Mouse (Mus musculus): ENCODE data around the gene Muc3a. TPM values are rescaled to one million over a fixed set of nuclear protein-coding genes. Genes with fewer than 3 reads are reported as not detected.
A peak's percentile ranks its signal among the peaks of the same experiment; 100 is the strongest.

The Muc3a gene
- 28.3 and 33.2 TPM in 2 replicates for polyA plus RNA-seq (2012; rRNA removed)

- DNase-seq (ENCODE audit: extremely low spot score in 1 of 2, low spot score in 1 of 2), result no peak
Observed at GRCm38 (mm10) chr5:137212289-137212688, at the start of gene Muc3a. TSS of gene Muc3a (minus strand) at chr5:137212389.

- DNase-seq (ENCODE audit: extremely low spot score in 1 of 2, low spot score in 1 of 2), result no peak
Observed at GRCm38 (mm10) chr5:137211114-137211829, 917 bp downstream of the Muc3a start.

DNA sequence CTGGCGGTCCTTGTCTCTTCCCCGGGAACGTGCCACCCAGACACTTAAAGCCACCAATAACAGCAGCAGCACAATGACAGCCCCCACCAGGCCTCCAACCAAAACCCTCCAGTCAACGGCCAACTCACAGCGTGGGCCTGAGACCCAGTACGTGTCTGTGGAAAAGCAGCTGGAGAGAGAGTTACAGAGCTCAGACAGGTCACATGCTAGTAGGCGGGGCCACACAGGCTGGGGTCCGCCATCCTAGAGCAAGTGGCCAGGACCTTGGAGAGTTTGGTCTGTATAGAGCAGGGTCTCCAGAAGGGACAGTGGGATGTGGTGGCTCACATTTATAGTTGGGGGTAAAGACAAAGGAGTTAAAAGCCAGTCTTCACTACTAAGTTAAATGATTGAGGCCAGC is 1.5 kb downstream of the Muc3a start:
- no peak for DNase-seq (ENCODE audit: extremely low spot score in 1 of 2, low spot score in 1 of 2)

GRCm38 (mm10) chr5:137205301-137205700 is 6.9 kb downstream of the Muc3a start:
- no peak for DNase-seq (ENCODE audit: extremely low spot score in 1 of 2, low spot score in 1 of 2)

DNA sequence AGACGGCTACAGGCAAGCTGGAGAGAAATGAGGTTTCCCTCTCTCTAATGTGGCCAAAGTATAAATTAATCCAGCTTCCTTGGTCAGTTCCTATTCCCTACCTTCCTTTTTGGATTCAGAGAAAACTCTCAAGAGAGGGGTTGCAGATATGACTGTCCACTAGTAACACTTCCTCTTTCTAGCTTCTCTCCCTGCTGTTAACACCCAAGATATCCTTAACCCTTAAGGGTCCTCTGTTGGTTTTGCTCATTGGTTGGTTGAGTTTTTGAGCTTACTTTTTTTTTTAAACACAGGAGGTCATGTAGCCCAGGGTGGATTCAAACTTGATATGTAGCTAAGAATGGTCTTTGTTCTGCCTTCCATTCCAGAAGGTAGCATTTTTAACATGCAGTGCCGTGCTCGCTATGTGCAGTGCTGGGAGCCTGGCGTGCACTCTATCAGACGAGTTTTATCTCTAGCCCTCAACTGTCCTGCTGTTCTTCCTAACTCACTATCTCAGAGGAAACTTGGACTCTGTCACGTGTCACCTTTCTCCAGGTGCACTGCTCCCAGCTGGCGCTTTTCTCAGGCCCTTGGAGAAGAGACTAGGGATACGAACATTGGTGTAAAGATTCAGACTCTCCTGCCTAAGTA is 17.6 kb downstream of the Muc3a start:
- no peak for DNase-seq (ENCODE audit: extremely low spot score in 1 of 2, low spot score in 1 of 2)

GRCm38 (mm10) chr5:137193279-137193952 is 18.8 kb downstream of the Muc3a start:
- no peak for DNase-seq (ENCODE audit: extremely low spot score in 1 of 2, low spot score in 1 of 2)

DNA sequence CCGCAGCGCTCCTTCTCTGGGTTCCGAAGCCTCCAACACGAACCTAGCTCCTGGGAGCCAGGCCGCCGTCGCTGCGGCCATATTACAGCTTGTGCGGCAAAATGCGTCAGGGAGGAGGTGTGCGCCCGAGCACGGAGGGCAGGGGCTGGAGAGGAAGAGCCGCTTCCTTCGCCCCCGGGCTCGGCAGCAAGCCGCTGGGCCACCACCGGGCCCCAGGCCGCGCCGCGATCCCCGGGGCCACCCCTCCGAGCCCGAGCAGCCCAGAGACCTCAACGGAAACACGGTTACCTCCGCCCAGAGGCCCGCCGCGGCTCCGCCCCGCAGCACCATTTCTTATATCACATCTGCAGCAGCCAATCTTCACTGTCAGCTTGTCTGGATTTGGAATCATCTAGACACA is 22.9 kb downstream of the Muc3a start:
- DNase-seq (ENCODE audit: extremely low spot score in 1 of 2, low spot score in 1 of 2), result peak in 1 of 2 experiments; percentile 15

- peak in 1 of 2 experiments; percentile 28 for DNase-seq (ENCODE audit: extremely low spot score in 1 of 2, low spot score in 1 of 2)
Observed at GRCm38 (mm10) chr5:137185362-137185761, 26.8 kb downstream of the Muc3a start.

DNA sequence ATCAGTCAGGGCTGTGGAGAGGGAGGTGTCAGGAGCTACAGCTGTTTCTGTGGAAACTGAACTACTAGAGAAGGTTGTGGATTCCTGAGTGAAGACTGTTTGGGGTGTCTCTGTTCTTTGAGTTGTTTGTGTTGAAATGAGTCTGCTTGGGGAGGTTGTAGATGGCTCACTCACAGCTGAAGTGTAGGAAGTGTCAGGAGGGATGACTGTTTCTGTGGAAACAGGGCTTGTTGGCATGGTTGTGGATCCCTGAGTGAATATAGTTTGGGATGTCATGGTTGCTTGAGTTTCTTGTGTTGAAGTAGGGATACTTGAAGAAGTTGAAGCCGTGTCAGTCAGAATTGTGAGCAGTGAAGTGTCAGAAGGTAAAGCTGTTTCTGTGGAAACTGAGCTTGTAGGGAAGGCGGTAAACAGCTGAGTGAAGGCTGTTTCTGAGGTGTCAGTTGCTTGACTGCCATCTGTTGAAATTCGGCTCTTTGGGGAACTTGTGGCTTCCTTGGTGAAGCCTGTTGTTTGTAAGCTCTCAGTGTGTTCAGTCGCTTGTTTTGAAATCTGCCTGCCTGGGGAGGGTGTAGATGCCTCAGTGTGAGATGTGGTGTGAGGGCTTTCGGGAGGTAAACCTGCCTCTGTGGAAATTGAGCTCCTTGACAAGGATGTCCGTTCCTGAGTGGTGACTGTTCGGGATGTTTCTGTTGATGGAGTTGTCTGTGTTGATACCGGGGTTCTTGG is 32.4 kb downstream of the Muc3a start:
- DNase-seq (ENCODE audit: extremely low spot score in 1 of 2, low spot score in 1 of 2), result peak; percentile 16 to 57

GRCm38 (mm10) chr5:137173967-137174366 is 38.2 kb downstream of the Muc3a start:
- no peak for DNase-seq (ENCODE audit: extremely low spot score in 1 of 2, low spot score in 1 of 2)

DNA sequence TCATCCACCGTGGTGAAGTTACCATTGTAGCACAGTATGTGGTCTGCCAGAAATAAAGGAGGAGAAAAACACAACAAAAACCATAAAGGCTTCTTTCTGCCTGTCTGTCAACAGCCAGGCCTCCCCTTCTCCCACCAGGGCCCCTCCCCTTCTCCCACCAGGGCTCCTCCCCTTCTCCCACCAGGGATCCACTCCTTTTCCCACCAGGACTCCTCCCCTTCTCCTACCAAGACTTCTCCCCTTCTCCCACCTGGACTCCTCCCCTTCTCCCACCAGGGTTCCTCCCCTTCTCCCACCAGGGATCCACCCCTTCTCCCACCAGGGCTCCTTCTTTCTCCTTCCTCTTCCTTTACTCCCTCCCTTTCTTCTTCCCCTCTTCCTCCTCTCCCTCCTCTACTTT is 39.6 kb downstream of the Muc3a start:
- DNase-seq (ENCODE audit: extremely low spot score in 1 of 2, low spot score in 1 of 2), result no peak

- no peak for DNase-seq (ENCODE audit: extremely low spot score in 1 of 2, low spot score in 1 of 2)
Observed at GRCm38 (mm10) chr5:137171478-137171877, 40.7 kb downstream of the Muc3a start.

DNA sequence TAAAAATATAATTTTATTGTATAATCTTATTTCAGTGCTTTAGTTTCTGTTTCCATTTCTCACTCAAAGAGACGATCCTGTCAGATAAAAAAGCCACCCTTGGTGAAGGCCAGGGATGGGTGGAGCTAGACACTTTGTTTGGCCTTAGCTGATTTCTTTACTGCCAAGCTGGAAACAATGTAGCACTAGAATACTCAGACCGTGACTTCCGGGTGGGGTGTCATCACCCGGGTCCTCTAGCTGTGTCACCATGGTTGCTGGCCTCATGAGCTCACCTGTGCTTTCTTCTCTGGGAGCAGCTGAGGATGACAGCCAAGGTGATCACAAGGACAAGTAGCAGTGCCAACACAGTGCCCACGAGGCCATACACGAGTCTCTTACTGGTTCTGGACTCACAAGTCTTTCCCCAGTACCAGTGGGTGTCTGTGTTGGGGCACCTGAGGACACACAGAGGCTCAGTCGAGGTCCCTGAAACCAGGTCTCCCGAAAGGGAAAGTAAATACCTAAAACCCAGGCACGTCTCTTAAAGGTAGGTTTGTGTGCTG is 41.3 kb downstream of the Muc3a start:
- no peak for DNase-seq (ENCODE audit: extremely low spot score in 1 of 2, low spot score in 1 of 2)

- no peak for DNase-seq (ENCODE audit: extremely low spot score in 1 of 2, low spot score in 1 of 2)
Observed at GRCm38 (mm10) chr5:137167539-137167938, 44.6 kb downstream of the Muc3a start.

DNA sequence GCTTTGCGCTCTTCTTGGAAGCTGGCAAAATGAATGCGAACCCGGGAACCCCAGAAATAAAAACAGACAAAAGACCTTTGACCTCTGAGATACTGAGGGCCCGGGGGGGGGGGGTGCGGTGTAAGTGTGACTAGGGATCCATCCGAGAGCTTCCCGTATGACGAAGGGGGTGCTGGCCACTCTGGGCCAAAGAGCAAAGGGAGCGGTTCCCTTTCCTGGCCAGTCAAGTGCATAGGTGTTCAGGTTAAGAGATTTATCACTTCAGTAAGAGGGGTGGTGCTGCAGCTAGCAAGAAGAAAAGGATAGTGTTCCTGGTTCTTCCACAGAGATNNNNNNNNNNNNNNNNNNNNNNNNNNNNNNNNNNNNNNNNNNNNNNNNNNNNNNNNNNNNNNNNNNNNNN is 46.2 kb downstream of the Muc3a start:
- DNase-seq (ENCODE audit: extremely low spot score in 1 of 2, low spot score in 1 of 2), result no peak

GRCm38 (mm10) chr5:137161853-137162252 is 50.3 kb downstream of the Muc3a start:
- DNase-seq (ENCODE audit: extremely low spot score in 1 of 2, low spot score in 1 of 2), result no peak

DNA sequence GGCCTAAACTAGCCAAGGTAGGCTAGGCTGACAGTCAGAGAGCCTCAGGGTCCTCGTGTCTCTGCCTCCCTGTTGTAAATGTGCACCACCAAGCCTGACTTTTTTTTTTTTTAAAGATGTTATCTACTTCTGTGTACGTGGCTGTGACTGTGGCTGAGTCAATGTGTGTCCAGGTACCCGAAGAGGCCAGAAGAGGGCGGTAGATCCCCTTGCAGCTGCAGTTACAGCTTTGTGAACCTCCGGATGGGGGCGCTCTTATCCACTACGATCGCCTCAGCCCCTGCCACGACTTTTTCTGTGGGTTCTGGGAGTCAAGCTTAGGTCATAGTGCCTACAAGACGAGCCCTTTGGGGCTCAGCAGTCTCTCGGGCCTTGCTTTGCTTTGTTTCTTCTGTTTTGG is 52.7 kb downstream of the Muc3a start:
- DNase-seq (ENCODE audit: extremely low spot score in 1 of 2, low spot score in 1 of 2), result peak in 1 of 2 experiments; percentile 30
